Mouse (Mus musculus) bone marrow, adult 2 months (tissue): Measurements from ENCODE around the gene Taar1.

Experiments
- CTCF ChIP-seq: fragments of 200-500 bp; IDR thresholded peaks from 2 replicates; pipeline ENCODE4 v1.5.1; 2011; ENCODE audit warnings: low read length, control low read depth; ENCODE audit not compliant: control insufficient read depth, insufficient read depth
- POLR2A ChIP-seq: fragments of 200-500 bp; IDR thresholded peaks from 2 replicates; pipeline ENCODE4 v1.6.1; 2011; ENCODE audit warnings: low read depth, mild to moderate bottlenecking, control low read depth, low read length, borderline replicate concordance; ENCODE audit not compliant: control insufficient read depth

- no peak for TF ChIP-seq POLR2A
- no peak for TF ChIP-seq CTCF
Measured at GRCm38 (mm10) chr10:23894601-23895349, 25.4 kb upstream of the Taar1 start, which contains the start of gene Vnn1.
